Mouse (Mus musculus) Patski (cell line): ENCODE data around the gene Mdm1. TPM values are rescaled to one million over a fixed set of nuclear protein-coding genes. Genes with fewer than 3 reads are reported as not detected.

Source experiments
- polyA plus RNA-seq: library from polyadenylated mRNA; unstranded; gene quantifications from one replicate; pipeline ENCODE4 v1.2.3, GENCODE M21; 2021

Gene Mdm1
- polyA plus RNA-seq, 1 experiment from 2014 or later, result 11.7 TPM

Other genes starting within 250 kb of the Mdm1 start
- not detected for gene Il22, start 63.1 kb downstream of the Mdm1 start, polyA plus RNA-seq
- gene Gm32717, start 99.0 kb downstream of the Mdm1 start, polyA plus RNA-seq, result 0.03 TPM
- 0.03 TPM for gene Gm32802, start 116.9 kb downstream of the Mdm1 start, polyA plus RNA-seq
- not detected for gene Iltifb, start 153.2 kb downstream of the Mdm1 start, polyA plus RNA-seq
- 1.4 TPM for gene Gm9040, start 185.2 kb downstream of the Mdm1 start, polyA plus RNA-seq
- 1.4 TPM for gene Gm9044, start 190.6 kb downstream of the Mdm1 start, polyA plus RNA-seq
- gene Gm9045, start 196.0 kb downstream of the Mdm1 start, polyA plus RNA-seq, result not detected
- not detected for gene Gm9046, start 201.4 kb downstream of the Mdm1 start, polyA plus RNA-seq
- 0.18 TPM for gene Gm9048, start 206.9 kb downstream of the Mdm1 start, polyA plus RNA-seq
- gene Gm9049, start 212.3 kb downstream of the Mdm1 start, polyA plus RNA-seq, result not detected